Mouse (Mus musculus): Measurements from ENCODE around the gene Cdc37l1. TPM values are rescaled to one million over a fixed set of nuclear protein-coding genes. Genes with fewer than 3 reads are reported as not detected.
"Not testable (repeated sequence)": the region's sequence is repeated elsewhere in the genome, so short reads cannot be mapped to it uniquely, and the experiment has no call there.

The Cdc37l1 gene
- polyA plus RNA-seq, 1 experiment from 2014 or later, result 38.6 TPM

DNA sequence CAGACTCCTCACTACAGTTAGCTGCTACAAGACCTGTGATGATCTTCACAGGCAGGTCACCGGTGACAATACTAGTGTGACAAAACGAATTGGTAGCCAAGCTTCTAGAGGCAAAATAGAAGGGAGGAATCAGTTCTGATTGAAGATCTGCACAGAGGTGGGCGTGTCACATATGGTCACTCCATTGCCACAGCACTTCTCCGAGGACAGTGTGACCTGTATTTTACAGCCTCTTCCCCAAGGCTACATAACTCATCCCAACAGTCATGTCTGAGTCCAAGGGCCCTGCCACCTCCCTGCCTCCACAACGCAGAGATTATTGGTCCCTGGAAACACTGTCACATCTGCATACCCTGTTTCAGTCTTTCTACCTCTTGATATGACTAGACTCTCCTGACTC is 20.9 kb upstream of the Cdc37l1 start:
- no peaks in the 10 kb centered on the region for H3K9me3 ChIP-seq (replicated peaks)
- H3K4me2 ChIP-seq (replicated peaks), result no peak overlapping the region
- no peaks in the 10 kb centered on the region for H3K36me3 ChIP-seq
- WGBS, result 90% methylated on average over 5 of the region's 5 CpGs
- ATAC-seq (ENCODE audit: insufficient number of reproducible peaks, low FRiP score, low TSS enrichment, low read depth), result no peak
- no peaks in the 10 kb centered on the region for H3K27me3 ChIP-seq
- no peak overlapping the region for H3K27ac ChIP-seq (replicated peaks)
- H3K4me3 ChIP-seq (replicated peaks), result no peak overlapping the region
- no peak overlapping the region for H3K9ac ChIP-seq
- peaks cover 7% of the 10 kb centered on the region for H3K4me1 ChIP-seq

DNA sequence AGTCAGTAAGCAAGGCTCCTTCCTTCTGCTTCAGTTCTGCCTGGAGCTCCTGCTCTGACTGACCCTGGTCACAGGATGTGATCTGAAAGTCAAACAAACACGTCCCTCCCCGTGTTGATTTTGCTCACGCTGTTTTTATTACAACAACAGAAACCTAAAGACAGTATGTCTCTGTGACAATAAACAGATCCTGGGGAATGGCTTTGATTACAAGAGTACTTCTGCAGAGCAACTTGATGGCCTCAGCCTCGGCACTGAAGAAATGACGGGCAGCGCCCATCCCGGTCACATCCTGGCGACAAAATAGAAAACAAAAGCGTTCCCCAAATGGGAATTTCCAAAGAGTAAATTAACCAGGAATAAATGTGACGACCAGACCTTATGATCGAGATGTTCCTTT is 19.9 kb upstream of the Cdc37l1 start:
- Histone ChIP-seq H3K9me3 (replicated peaks) (no peaks in the 10 kb centered on the region), H3K9ac (no peak overlapping the region), H3K27ac (replicated peaks) (no peak overlapping the region), H3K36me3 (no peaks in the 10 kb centered on the region), H3K4me3 (replicated peaks) (no peak overlapping the region), H3K27me3 (no peaks in the 10 kb centered on the region), H3K4me1 (no peaks in the 10 kb centered on the region), H3K4me2 (replicated peaks) (no peak overlapping the region)
- ATAC-seq (ENCODE audit: insufficient number of reproducible peaks, low FRiP score, low TSS enrichment, low read depth), result no peak
- 63% methylated on average over 11 of the region's 11 CpGs for WGBS

DNA sequence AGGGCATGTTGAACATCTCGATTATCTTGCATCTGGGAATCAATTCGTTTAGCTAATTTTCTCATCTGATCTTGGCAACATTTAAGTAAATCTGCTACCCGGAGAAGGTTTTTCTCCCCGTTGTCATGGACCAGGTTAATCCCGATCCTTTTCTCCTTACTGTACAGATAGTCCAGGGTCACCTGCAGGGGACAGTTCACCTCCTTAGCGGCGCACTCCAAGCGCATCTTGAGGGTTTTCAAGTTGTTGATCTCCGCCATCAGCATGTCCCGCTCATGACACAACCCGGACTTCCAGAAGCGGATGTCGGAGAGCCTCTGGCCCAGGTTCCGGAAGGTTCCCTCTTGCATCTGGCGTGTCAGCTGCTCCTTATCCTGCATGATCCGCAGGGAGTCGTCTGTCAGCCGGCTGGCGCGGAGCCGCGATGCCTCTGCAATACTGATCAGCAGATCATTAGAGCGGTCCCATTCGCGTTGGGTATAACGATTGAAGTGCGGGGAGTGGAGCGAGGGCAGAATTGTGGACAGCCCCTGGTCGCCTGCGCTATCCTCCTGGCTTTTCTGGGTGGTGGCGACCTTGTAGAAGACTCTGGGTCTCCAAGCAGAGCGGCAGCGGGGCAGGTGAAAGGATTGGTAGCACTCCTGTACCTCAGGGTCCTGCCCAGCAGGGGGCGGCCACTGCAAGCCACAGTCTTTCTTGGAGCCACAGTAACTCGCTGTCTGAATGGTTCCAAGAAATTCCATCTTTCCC is 15.1 kb upstream of the Cdc37l1 start:
- H3K9ac ChIP-seq, result peak overlapping the region; percentile 26; the same call in 1 of the 2 replicates
- WGBS, result 17% methylated on average over 35 of the region's 35 CpGs
- no peak for ATAC-seq (ENCODE audit: insufficient number of reproducible peaks, low FRiP score, low TSS enrichment, low read depth)

DNA sequence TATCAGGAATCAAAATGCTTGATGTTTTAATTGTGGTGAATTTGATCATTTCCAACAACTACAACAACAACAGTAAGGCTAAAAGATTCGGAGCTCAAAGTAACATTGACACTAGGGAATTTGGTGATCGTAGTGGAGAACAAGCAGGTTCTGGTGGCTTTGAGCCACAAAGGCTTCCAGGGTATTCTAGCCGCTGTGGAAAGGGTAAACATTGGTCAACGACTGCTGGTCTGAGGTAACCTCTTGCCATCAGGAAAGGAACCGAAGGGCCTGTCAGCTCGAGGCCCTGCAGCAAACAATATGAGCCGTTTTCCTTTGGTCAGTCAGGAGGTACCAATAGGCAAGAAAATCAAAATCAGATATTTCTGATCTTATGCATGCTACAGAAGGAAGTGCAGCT is 7.5 kb upstream of the Cdc37l1 start:
- Histone ChIP-seq H3K27ac (replicated peaks) (no peak overlapping the region), H3K36me3 (no peaks in the 10 kb centered on the region), H3K9ac (no peak overlapping the region), H3K4me1 (no peaks in the 10 kb centered on the region), H3K9me3 (replicated peaks) (no peaks in the 10 kb centered on the region), H3K4me3 (replicated peaks) (no peak overlapping the region), H3K27me3 (no peaks in the 10 kb centered on the region), H3K4me2 (replicated peaks) (no peak overlapping the region)
- 72% methylated on average over 7 of the region's 7 CpGs for WGBS
- ATAC-seq (ENCODE audit: insufficient number of reproducible peaks, low FRiP score, low TSS enrichment, low read depth), result no peak

More for the DNA sequence above, 15.1 kb upstream of the Cdc37l1 start:
- Histone ChIP-seq H3K9me3 (replicated peaks) (no peaks in the 10 kb centered on the region), H3K4me1 (0 out of 2 replicates have a peak, but pooled peaks cover 3% of the 10 kb centered on the region), H3K4me2 (replicated peaks) (peak overlapping the region; percentile 77), H3K36me3 (no peaks in the 10 kb centered on the region), H3K4me3 (replicated peaks) (peak overlapping the region; percentile 36), H3K27ac (replicated peaks) (no peak overlapping the region), H3K27me3 (no peaks in the 10 kb centered on the region)

DNA sequence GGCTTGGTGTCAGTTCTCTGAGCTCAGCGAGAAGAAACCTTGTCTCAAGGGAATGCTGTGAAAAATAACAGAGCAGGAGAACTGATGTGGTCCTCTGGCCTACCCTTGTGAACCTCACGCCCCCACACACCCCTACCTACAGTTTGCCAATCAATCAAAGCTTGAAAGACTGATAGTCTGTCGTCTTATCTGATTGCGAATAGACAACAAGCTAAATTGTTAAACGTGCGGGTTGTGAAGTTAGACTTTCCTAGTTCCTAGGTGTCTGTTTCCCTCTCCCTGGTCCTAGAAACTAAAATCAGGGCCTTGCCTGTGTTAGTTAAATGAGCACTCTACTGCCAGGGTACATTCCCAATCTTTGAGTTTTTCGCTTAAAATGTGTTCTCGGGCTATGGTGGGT is 637 bp upstream of the Cdc37l1 start:
- peak overlapping the region; percentile 93; the same call in 1 of the 2 replicates for H3K27ac ChIP-seq (replicated peaks)
- no peaks in the 10 kb centered on the region for H3K27me3 ChIP-seq
- 0 out of 2 replicates have a peak, but pooled peaks cover 5% of the 10 kb centered on the region for H3K36me3 ChIP-seq
- H3K4me1 ChIP-seq, result peaks cover 10% of the 10 kb centered on the region
- H3K4me3 ChIP-seq (replicated peaks), result peak overlapping the region; percentile 96
- H3K4me2 ChIP-seq (replicated peaks), result peak overlapping the region; percentile 71
- no peak for ATAC-seq (ENCODE audit: insufficient number of reproducible peaks, low FRiP score, low TSS enrichment, low read depth)
- H3K9ac ChIP-seq, result peak overlapping the region; percentile 86
- 62% methylated on average over 8 of the region's 8 CpGs for WGBS
- H3K9me3 ChIP-seq (replicated peaks), result no peaks in the 10 kb centered on the region

DNA sequence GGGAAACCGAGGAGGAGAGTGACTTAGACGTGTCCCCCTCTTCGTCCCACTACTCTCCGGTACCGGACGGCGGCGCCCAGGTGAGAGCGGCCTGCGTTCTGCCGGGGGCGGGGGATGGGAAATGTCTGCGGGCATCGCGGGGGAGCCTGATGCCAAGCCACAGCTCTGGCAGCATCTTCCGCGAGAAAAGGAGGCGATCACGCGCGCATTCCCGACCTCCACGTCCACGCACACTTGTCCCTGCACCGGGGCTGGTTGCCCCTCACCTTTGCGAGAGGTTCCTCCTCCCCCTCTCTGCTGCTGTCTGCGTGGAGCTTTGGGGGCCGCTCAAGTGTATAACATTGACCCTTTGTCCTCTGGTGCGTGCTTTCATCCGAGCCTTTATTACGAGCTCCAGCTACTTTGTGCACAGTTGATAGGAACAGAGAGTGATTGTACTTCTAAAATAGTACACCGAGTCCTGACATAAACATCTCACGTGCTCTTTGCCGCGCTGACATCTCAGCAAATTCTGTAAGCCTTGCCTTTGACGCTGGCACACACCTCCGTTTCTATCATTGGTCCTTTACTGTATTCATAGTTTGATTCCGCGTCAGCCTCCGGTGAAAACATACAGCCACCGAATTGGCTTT is 554 bp downstream of the Cdc37l1 start:
- peak overlapping the region; percentile 93 for H3K27ac ChIP-seq (replicated peaks)
- H3K4me2 ChIP-seq (replicated peaks), result peak overlapping the region; percentile 71
- H3K4me1 ChIP-seq, result peaks cover 10% of the 10 kb centered on the region
- no peaks in the 10 kb centered on the region for H3K27me3 ChIP-seq
- peak; percentile 40 for ATAC-seq (ENCODE audit: insufficient number of reproducible peaks, low FRiP score, low TSS enrichment, low read depth)
- no peaks in the 10 kb centered on the region for H3K9me3 ChIP-seq (replicated peaks)
- WGBS, result under 1% methylated on average over 41 of the region's 41 CpGs
- H3K9ac ChIP-seq, result peak overlapping the region; percentile 86
- peaks cover 17% of the 10 kb centered on the region for H3K36me3 ChIP-seq
- H3K4me3 ChIP-seq (replicated peaks), result peak overlapping the region; percentile 96

DNA sequence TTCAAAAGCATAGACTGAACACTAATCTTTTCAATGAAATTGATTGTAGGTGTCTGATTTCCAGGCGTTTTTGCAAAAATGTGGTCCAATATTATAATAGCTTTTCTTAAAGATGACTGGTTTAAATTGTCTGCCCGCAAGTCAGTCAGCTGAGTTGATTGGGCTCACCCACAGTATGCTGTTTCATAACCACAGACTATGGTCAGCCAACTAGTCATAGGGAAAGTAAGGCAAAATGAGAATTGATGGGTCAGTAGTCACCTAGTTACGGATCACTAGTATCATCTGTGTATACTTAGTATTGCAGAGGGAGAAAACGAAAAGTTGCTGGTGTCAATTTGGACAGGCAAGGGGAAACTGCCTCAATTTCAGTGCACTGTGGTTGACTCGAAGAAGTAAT is 1.2 kb downstream of the Cdc37l1 start:
- H3K4me1 ChIP-seq, result peaks cover 10% of the 10 kb centered on the region
- peak overlapping the region; percentile 71 for H3K4me2 ChIP-seq (replicated peaks)
- H3K27ac ChIP-seq (replicated peaks), result peak overlapping the region; percentile 93; the same call in 1 of the 2 replicates
- ATAC-seq (ENCODE audit: insufficient number of reproducible peaks, low FRiP score, low TSS enrichment, low read depth), result no peak
- H3K27me3 ChIP-seq, result no peaks in the 10 kb centered on the region
- WGBS, result 65% methylated on average over 5 of the region's 5 CpGs
- peaks cover 23% of the 10 kb centered on the region for H3K36me3 ChIP-seq
- no peaks in the 10 kb centered on the region for H3K9me3 ChIP-seq (replicated peaks)
- 0 out of 2 replicates have a peak overlapping the region, but pooled peaks have one; percentile 86 for H3K9ac ChIP-seq
- peak overlapping the region; percentile 96 for H3K4me3 ChIP-seq (replicated peaks)

DNA sequence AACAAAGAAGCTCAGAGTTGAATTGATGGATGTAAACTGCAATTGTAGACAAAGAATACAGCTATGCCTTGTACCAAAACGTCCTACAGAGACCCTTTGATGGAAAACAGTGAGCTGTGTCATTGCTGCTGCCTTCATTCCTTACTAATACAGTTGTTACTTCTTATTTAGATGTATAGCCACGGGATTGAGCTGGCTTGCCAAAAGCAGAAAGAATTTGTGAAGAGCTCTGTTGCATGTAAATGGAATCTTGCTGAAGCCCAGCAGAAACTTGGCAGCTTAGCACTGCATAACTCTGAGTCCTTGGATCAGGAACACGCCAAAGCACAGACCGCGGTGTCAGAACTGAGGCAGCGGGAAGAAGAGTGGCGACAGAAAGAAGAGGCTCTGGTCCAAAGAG is 4.7 kb downstream of the Cdc37l1 start:
- Histone ChIP-seq H3K9me3 (replicated peaks) (no peaks in the 10 kb centered on the region), H3K4me2 (replicated peaks) (no peak overlapping the region), H3K27me3 (no peaks in the 10 kb centered on the region), H3K27ac (replicated peaks) (peak overlapping the region; percentile 52; the same call in 1 of the 2 replicates), H3K4me3 (replicated peaks) (no peak overlapping the region), H3K4me1 (peaks cover 10% of the 10 kb centered on the region), H3K36me3 (peaks cover 34% of the 10 kb centered on the region), H3K9ac (no peak overlapping the region)
- no peak for ATAC-seq (ENCODE audit: insufficient number of reproducible peaks, low FRiP score, low TSS enrichment, low read depth)
- WGBS, result 72% methylated on average over 7 of the region's 7 CpGs

DNA sequence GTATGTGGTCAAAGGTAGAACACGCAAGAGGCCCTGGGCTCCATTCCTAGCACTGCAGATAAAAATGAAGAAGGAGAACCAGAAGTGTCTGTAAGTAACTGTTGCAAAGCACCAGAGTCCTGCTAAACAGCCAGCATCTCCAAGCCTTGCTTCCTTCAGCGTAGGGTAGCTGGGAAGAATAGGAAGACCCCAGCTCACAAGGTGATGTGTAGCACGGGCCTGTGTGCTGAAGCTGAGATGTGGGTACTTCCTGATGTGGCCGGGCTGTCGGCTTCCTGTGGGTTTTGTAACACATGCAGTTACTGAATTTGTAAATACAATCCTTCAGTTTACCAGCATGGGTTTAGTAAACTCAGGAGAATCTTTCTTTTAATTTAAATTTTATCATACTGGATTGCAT is 5.2 kb downstream of the Cdc37l1 start:
- H3K9ac ChIP-seq, result no peak overlapping the region
- no peak overlapping the region for H3K4me3 ChIP-seq (replicated peaks)
- H3K4me1 ChIP-seq, result peaks cover 10% of the 10 kb centered on the region
- ATAC-seq (ENCODE audit: insufficient number of reproducible peaks, low FRiP score, low TSS enrichment, low read depth), result no peak
- H3K36me3 ChIP-seq, result peaks cover 39% of the 10 kb centered on the region
- no peaks in the 10 kb centered on the region for H3K9me3 ChIP-seq (replicated peaks)
- H3K27ac ChIP-seq (replicated peaks), result no peak overlapping the region
- WGBS, result 82% methylated on average over 5 of the region's 5 CpGs
- H3K4me2 ChIP-seq (replicated peaks), result no peak overlapping the region
- no peaks in the 10 kb centered on the region for H3K27me3 ChIP-seq

DNA sequence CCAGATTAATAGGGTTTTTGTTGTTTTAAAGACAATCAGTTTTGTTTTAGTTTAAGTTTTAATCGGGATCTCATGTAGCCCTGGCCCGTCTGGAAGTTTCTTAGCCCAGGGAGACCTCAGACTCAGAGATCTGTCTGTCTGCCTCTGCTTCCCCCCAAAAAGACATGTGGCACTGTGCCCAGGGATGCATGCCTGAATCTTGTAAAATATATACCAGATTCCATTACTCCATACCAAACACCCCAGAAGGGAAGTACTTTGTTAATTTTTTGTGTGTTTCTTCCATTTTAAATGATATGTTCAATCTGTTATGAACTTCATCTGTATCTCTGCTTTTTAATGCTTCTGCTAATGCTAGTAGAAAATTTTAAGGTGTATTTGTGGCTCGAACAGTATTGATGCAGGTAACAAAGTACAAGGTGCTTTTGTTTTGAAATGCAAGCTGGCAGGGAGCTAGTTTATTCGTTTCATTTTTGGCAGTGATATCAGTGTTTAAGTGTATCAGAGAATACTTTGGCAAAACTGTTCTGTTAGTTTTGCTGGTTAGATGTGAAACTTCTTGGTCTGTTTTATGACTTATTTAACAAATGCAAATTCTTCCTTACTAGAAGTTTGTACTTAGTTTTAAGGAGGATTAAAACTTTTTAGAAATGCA is 8.0 kb downstream of the Cdc37l1 start:
- Histone ChIP-seq H3K9ac (no peak overlapping the region), H3K27me3 (no peaks in the 10 kb centered on the region), H3K9me3 (replicated peaks) (no peaks in the 10 kb centered on the region), H3K27ac (replicated peaks) (no peak overlapping the region), H3K4me3 (replicated peaks) (no peak overlapping the region), H3K4me1 (no peaks in the 10 kb centered on the region), H3K36me3 (peaks cover 54% of the 10 kb centered on the region), H3K4me2 (replicated peaks) (no peak overlapping the region)
- ATAC-seq (ENCODE audit: insufficient number of reproducible peaks, low FRiP score, low TSS enrichment, low read depth), result no peak
- 64% methylated on average over 4 of the region's 4 CpGs for WGBS

DNA sequence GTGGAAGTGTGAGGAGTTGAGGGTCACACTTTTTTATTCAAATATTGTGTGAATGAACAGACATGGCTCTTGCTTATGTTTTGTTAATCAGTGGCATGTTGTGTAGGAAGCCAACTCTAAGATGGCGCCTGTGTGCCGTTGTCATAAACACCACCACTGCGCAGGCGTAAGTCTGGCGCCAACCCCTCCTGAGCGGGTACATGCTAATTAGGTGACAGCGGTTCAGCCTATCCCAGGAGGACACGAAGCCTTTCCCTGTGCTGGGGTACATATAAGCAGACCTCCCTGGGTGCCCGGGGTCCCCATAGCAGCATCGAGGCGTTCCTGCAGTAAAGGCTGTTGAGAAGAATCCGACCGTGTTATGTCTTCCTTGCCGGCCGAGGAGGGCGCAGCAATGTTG is 10.2 kb downstream of the Cdc37l1 start:
- peaks cover 43% of the 10 kb centered on the region for H3K36me3 ChIP-seq
- not testable (repeated sequence) for H3K27ac ChIP-seq (replicated peaks); H3K27me3 ChIP-seq; H3K4me3 ChIP-seq (replicated peaks); H3K4me2 ChIP-seq (replicated peaks); H3K9ac ChIP-seq; ATAC-seq (ENCODE audit: insufficient number of reproducible peaks, low FRiP score, low TSS enrichment, low read depth); H3K9me3 ChIP-seq (replicated peaks); H3K4me1 ChIP-seq
- 94% methylated on average over 16 of the region's 16 CpGs for WGBS
